Mouse (Mus musculus) kidney, embryonic 15.5 days (tissue): ENCODE measurements around the gene Ncaph. TPM values are rescaled to one million over a fixed set of nuclear protein-coding genes. Genes with fewer than 3 reads are reported as not detected.
A peak's percentile ranks its signal among the peaks of the same experiment; 100 is the strongest.
"Not testable (repeated sequence)": the region's sequence is repeated elsewhere in the genome, so short reads cannot be mapped to it uniquely, and the experiment has no call there.

Experiments used
- ATAC-seq: fragments of 200-750 bp; cut with Nextera tagmentation; replicated peaks from 2 replicates; pipeline ENCODE4 v1.8.0; 2017; ENCODE audit warnings: moderate TSS enrichment; ENCODE audit not compliant: low FRiP score
- H3K27ac ChIP-seq: fragments of 300-500 bp; sonication (generic); 2 replicates; pipeline ENCODE4 v1.5.1; 2015; ENCODE audit warnings: mild to moderate bottlenecking, inconsistent platforms
- H3K27me3 ChIP-seq: fragments of 300-500 bp; sonication (generic); 2 replicates; pipeline ENCODE4 v1.6.1; 2015; ENCODE audit warnings: inconsistent platforms
- H3K36me3 ChIP-seq: fragments of 300-500 bp; sonication (generic); 2 replicates; pipeline ENCODE4 v1.6.1; 2015; ENCODE audit warnings: inconsistent platforms
- H3K4me1 ChIP-seq: fragments of 300-500 bp; sonication (generic); 2 replicates; pipeline ENCODE4 v1.6.1; 2015; ENCODE audit warnings: inconsistent platforms
- H3K4me2 ChIP-seq: fragments of 300-500 bp; sonication (generic); 2 replicates; pipeline ENCODE4 v1.6.1; 2015; ENCODE audit warnings: moderate library complexity, mild to moderate bottlenecking, inconsistent platforms
- H3K4me3 ChIP-seq: fragments of 300-500 bp; sonication (generic); replicated peaks from 2 replicates; pipeline ENCODE4 v1.5.1; 2015; ENCODE audit warnings: mild to moderate bottlenecking, inconsistent platforms
- H3K9ac ChIP-seq: fragments of 300-500 bp; sonication (generic); 2 replicates; pipeline ENCODE4 v1.6.1; 2015; ENCODE audit warnings: mild to moderate bottlenecking, inconsistent platforms
- H3K9me3 ChIP-seq: fragments of 300-500 bp; sonication (generic); replicated peaks from 2 replicates; pipeline ENCODE4 v1.6.1; 2016; ENCODE audit warnings: inconsistent platforms
- WGBS: fragments of 180-500 bp; shearing (Covaris S2); methylation state at CpG from one replicate; pipeline ENCODE4 v1.1.7; 2015; ENCODE audit warnings: mixed read lengths; 5-methylcytosine and 5-hydroxymethylcytosine counted together
- polyA plus RNA-seq: library from polyadenylated mRNA; unstranded; fragments of >200 nt; fragmentation: Nextera tagmentation; extraction: Ambion mirVana; gene quantifications from 2 replicates; pipeline ENCODE4 v1.2.1, GENCODE M21; 2015

Gene Ncaph
- polyA plus RNA-seq, 1 experiment from 2014 or later = 90.2 TPM

GRCm38 (mm10) chr2:127079881-127080590 lies 53.7 kb downstream of the Ncaph start:
- H3K9me3 ChIP-seq = no peaks in the 10 kb centered on the region
- no peak overlapping the region for H3K4me3 ChIP-seq
- WGBS = 80% methylated on average over 11 of the region's 11 CpGs
- H3K4me2 ChIP-seq = no peak overlapping the region
- no peaks in the 10 kb centered on the region for H3K4me1 ChIP-seq
- no peaks in the 10 kb centered on the region for H3K27me3 ChIP-seq
- H3K9ac ChIP-seq = no peak overlapping the region
- no peaks in the 10 kb centered on the region; the same call in 1 of the 2 replicates for H3K36me3 ChIP-seq
- peak overlapping the region; percentile 59 for H3K27ac ChIP-seq
- peak; percentile 70; the same call in 1 of the 2 replicates for ATAC-seq

- not testable (repeated sequence) for H3K9me3 ChIP-seq, H3K4me1 ChIP-seq, H3K4me2 ChIP-seq, H3K4me3 ChIP-seq, H3K27me3 ChIP-seq, H3K36me3 ChIP-seq, H3K27ac ChIP-seq, H3K9ac ChIP-seq, ATAC-seq
- WGBS = 58% methylated on average over 2 of the region's 2 CpGs
Observed at GRCm38 (mm10) chr2:127079066-127079465, 54.7 kb downstream of the Ncaph start.

- Histone ChIP-seq H3K27ac (no peak overlapping the region), H3K9me3 (no peaks in the 10 kb centered on the region), H3K27me3 (no peaks in the 10 kb centered on the region), H3K4me2 (no peak overlapping the region), H3K4me1 (no peaks in the 10 kb centered on the region), H3K9ac (no peak overlapping the region), H3K36me3 (no peaks in the 10 kb centered on the region; the same call in 1 of the 2 replicates), H3K4me3 (no peak overlapping the region)
- no peak for ATAC-seq
- 79% methylated on average over 9 of the region's 9 CpGs for WGBS
Observed at GRCm38 (mm10) chr2:127077611-127078010, 56.1 kb downstream of the Ncaph start.

DNA sequence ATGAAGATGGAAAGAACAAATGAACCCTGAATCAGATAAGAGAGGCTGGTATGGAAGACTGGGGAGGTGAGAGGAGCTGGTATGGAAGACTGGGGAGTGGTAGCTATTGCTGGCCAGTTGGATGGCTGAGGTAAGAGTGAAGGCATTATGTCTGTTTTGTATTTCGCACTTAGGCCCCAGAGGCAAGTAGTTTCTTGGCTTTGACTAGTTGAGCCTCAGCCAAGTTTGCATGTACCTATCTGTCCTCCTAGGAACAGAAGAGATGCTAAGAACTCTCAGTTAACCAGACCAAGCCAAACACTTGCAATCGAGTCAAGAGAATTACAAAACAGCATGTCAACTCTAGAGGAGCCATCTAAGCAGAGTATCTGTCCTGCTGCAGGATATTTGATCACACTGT lies 59.6 kb downstream of the Ncaph start:
- H3K36me3 ChIP-seq = no peaks in the 10 kb centered on the region
- peaks cover 13% of the 10 kb centered on the region for H3K4me1 ChIP-seq
- no peak overlapping the region for H3K4me3 ChIP-seq
- no peak for ATAC-seq
- H3K27me3 ChIP-seq = no peaks in the 10 kb centered on the region
- no peak overlapping the region for H3K4me2 ChIP-seq
- no peak overlapping the region for H3K9ac ChIP-seq
- H3K9me3 ChIP-seq = no peaks in the 10 kb centered on the region
- 94% methylated on average over 2 of the region's 2 CpGs for WGBS
- H3K27ac ChIP-seq = no peak overlapping the region

GRCm38 (mm10) chr2:127070879-127071278 lies 62.9 kb downstream of the Ncaph start:
- H3K27ac ChIP-seq = peak overlapping the region; percentile 75
- peaks cover 13% of the 10 kb centered on the region for H3K4me1 ChIP-seq
- H3K36me3 ChIP-seq = peaks cover 9% of the 10 kb centered on the region; the same call in 1 of the 2 replicates
- no peak; the same call in 1 of the 2 replicates for ATAC-seq
- H3K4me2 ChIP-seq = peak overlapping the region; percentile 71
- H3K27me3 ChIP-seq = no peaks in the 10 kb centered on the region
- peak overlapping the region; percentile 73 for H3K9ac ChIP-seq
- H3K4me3 ChIP-seq = peak overlapping the region; percentile 75
- no peaks in the 10 kb centered on the region for H3K9me3 ChIP-seq
- WGBS = 12% methylated on average over 9 of the region's 9 CpGs

DNA sequence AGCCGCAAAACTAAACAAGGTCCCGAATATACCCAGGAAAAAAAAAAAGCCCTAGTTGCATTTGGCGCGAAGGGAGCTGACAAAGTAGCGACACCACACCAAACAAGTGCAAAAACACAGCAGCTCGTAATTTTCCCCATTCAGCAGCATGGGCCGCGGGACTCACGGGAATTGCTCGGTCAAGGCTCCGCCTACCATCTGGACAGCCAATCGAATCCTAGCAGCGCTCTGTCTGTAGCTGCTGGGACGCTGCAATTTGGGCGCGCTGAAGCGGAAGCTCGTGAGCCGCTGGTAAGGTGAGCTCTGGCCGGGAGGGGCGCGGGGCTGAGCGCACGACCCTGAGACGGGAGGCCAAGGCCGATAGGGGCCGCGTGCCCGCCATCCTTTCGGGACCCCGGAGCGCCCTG lies 63.3 kb downstream of the Ncaph start, which contains the start of gene Blvra:
Blvra (plus strand) TSS at position 231 of the 407 bp plus-strand sequence.
- 0% methylated on average over 32 of the region's 32 CpGs for WGBS
- peak within 1 kb of the TSS; percentile 71 for H3K4me2 ChIP-seq
- peak; percentile 100 for ATAC-seq

GRCm38 (mm10) chr2:127069781-127070434 lies 63.8 kb downstream of the Ncaph start:
- H3K9ac ChIP-seq = peak overlapping the region; percentile 73
- WGBS = 8% methylated on average over 11 of the region's 11 CpGs
- peaks cover 13% of the 10 kb centered on the region for H3K4me1 ChIP-seq
- H3K4me2 ChIP-seq = peak overlapping the region; percentile 71
- no peak for ATAC-seq
- peak overlapping the region; percentile 75 for H3K27ac ChIP-seq
- H3K27me3 ChIP-seq = no peaks in the 10 kb centered on the region
- H3K4me3 ChIP-seq = peak overlapping the region; percentile 75
- H3K36me3 ChIP-seq = peaks cover 13% of the 10 kb centered on the region; the same call in 1 of the 2 replicates
- no peaks in the 10 kb centered on the region for H3K9me3 ChIP-seq

More for the DNA sequence above, 63.3 kb downstream of the Ncaph start, which contains the start of gene Blvra:
- H3K27me3 ChIP-seq = no peaks in the 10 kb centered on the region
- peak within 1 kb of the TSS; percentile 75 for H3K27ac ChIP-seq
- peak within 1 kb of the TSS; percentile 73 for H3K9ac ChIP-seq
- H3K36me3 ChIP-seq = peaks cover 13% of the 10 kb centered on the region; the same call in 1 of the 2 replicates
- H3K4me3 ChIP-seq = peak within 1 kb of the TSS; percentile 75
- H3K4me1 ChIP-seq = peaks cover 13% of the 10 kb centered on the region
- H3K9me3 ChIP-seq = no peaks in the 10 kb centered on the region

- H3K27ac ChIP-seq = no peak overlapping the region
- no peaks in the 10 kb centered on the region for H3K9me3 ChIP-seq
- peaks cover 13% of the 10 kb centered on the region for H3K4me1 ChIP-seq
- H3K4me3 ChIP-seq = no peak overlapping the region
- H3K9ac ChIP-seq = no peak overlapping the region
- no peaks in the 10 kb centered on the region for H3K27me3 ChIP-seq
- 81% methylated on average over 7 of the region's 7 CpGs for WGBS
- no peak for ATAC-seq
- no peak overlapping the region for H3K4me2 ChIP-seq
- H3K36me3 ChIP-seq = peaks cover 13% of the 10 kb centered on the region; the same call in 1 of the 2 replicates
Observed at GRCm38 (mm10) chr2:127068806-127069205, 64.9 kb downstream of the Ncaph start.

DNA sequence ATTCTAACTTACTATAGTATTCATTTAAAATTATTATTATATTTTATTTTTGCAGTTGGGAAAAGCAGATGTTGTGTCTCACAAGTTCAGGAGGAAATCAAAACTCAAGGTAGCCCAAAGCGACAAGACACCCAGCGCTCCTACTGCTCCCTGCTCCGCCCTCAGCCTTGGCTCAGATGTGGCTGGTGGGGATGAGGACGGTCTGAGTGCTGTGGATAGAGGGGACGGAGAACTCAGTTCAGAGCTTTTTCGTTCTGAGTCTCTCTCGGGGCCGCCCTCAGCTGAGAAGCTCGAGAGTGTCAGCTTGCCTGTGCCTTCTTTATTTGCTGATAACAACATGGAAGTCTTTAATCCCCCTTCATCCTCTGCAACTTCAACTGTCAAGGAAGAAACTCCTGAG lies 72.3 kb downstream of the Ncaph start:
- Histone ChIP-seq H3K4me2 (no peak overlapping the region), H3K9me3 (no peaks in the 10 kb centered on the region), H3K9ac (no peak overlapping the region), H3K4me1 (no peaks in the 10 kb centered on the region), H3K27me3 (no peaks in the 10 kb centered on the region), H3K36me3 (peaks cover 72% of the 10 kb centered on the region), H3K27ac (no peak overlapping the region), H3K4me3 (no peak overlapping the region)
- ATAC-seq = no peak
- WGBS = 94% methylated on average over 9 of the region's 9 CpGs

Other genes starting within 250 kb of the Ncaph start
- gene Sppl2a, start 200.7 kb downstream of the Ncaph start, polyA plus RNA-seq = 37.0 and 40.6 TPM in 2 replicates
- 11.7 and 12.1 TPM in 2 replicates for gene Ap4e1, start 125.2 kb downstream of the Ncaph start, polyA plus RNA-seq
- gene Blvra, start 63.3 kb downstream of the Ncaph start, polyA plus RNA-seq = 43.6 and 43.7 TPM in 2 replicates
- gene Itpripl1, start 9.5 kb upstream of the Ncaph start, polyA plus RNA-seq = 22.5 and 25.0 TPM in 2 replicates
- 2.0 and 2.7 TPM in 2 replicates for gene 1810024B03Rik, start 74.3 kb upstream of the Ncaph start, polyA plus RNA-seq
- gene Snrnp200, start 74.4 kb upstream of the Ncaph start, polyA plus RNA-seq = 53.7 and 64.1 TPM in 2 replicates
- gene Ciao1, start 113.9 kb upstream of the Ncaph start, polyA plus RNA-seq = 66.8 and 70.8 TPM in 2 replicates
- 29.0 and 29.3 TPM in 2 replicates for gene Tmem127, start 114.0 kb upstream of the Ncaph start, polyA plus RNA-seq
- gene Stard7, start 136.3 kb upstream of the Ncaph start, polyA plus RNA-seq = 76.7 and 78.0 TPM in 2 replicates
- 8.8 and 9.0 TPM in 2 replicates for gene Dusp2, start 202.2 kb upstream of the Ncaph start, polyA plus RNA-seq
- gene Astl, start 204.7 kb upstream of the Ncaph start, polyA plus RNA-seq = not detected in 2 replicates
- gene Adra2b, start 229.3 kb upstream of the Ncaph start, polyA plus RNA-seq = 4.4 and 5.1 TPM in 2 replicates